Mouse (Mus musculus): ENCODE measurements at regions not wholly inside any gene's neighbourhood (a gene's known extent, or its start where the extent isn't known, plus 50 kb on each side); places are given as distances from the start of the nearest gene placed in this dataset.

DNA sequence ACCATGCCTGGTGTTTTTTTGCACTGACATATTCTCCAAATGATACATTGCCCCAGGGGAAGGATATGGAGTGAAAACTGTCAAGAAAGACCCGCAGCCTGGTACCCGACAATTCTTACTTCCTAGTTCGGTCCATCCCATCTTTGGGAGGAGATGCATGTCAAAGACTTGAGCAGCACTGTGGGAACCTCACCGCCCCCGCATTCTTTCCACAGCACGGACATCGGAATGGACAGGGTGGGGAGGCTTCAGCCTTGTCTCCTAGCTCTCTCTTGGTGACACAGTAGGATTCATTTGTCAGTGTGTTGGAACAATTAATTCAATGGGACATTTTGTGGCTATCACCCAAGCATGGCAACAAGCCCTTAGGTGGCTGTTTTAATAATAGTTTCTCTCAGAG lies 62.9 kb upstream of the 1700024P04Rik start:
- WGBS: 87% methylated on average over 7 of the region's 7 CpGs
- no peak overlapping the region for H3K4me3 ChIP-seq (ENCODE audit: low read depth, low read length)
- DNase-seq (no peak), ATAC-seq (no peak)
- no peaks in the 10 kb centered on the region for H3K4me1 ChIP-seq (ENCODE audit: insufficient read depth)
- H3K4me2 ChIP-seq (ENCODE audit: low read depth): no peak overlapping the region
- H3K36me3 ChIP-seq (ENCODE audit: insufficient read depth): no peaks in the 10 kb centered on the region
- H3K9me3 ChIP-seq (ENCODE audit: low read length): no peaks in the 10 kb centered on the region
- H3K27ac ChIP-seq (ENCODE audit: low read depth, low read length): no peak overlapping the region
- H3K9ac ChIP-seq: no peak overlapping the region
- TF ChIP-seq CTCF (IDR thresholded peaks at IDR 0.05; ENCODE audit: low read depth): no peak
- no peaks in the 10 kb centered on the region for H3K27me3 ChIP-seq (ENCODE audit: insufficient read depth, low read length)

DNA sequence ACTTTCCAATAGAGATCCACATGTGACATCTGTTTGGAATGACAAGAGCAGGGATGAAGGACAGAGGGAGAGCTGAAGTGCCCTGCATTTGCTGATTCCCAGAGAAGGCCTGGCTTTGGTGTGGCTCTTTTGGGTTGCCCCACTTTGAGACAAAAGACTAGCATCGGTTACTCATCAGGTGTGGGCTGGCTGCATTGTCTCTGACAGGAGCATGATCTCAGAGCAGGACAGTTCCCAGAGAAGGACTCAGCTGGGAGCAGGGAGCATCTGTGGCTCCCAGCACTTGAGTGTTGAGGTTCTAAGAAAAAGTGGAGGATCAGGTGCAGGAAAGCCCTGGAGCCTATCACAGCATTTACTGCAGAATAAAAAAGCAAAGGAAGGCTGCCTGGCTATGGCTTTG lies 62.4 kb upstream of the 1700024P04Rik start:
- Histone ChIP-seq H3K4me2 (ENCODE audit: low read depth) (no peak overlapping the region), H3K36me3 (ENCODE audit: insufficient read depth) (no peaks in the 10 kb centered on the region), H3K9ac (no peak overlapping the region), H3K9me3 (ENCODE audit: low read length) (no peaks in the 10 kb centered on the region), H3K27ac (ENCODE audit: low read depth, low read length) (no peak overlapping the region), H3K27me3 (ENCODE audit: insufficient read depth, low read length) (no peaks in the 10 kb centered on the region), H3K4me1 (ENCODE audit: insufficient read depth) (no peaks in the 10 kb centered on the region), H3K4me3 (ENCODE audit: low read depth, low read length) (no peak overlapping the region)
- WGBS: 82% methylated on average over 1 of the region's 1 CpGs
- ATAC-seq (no peak), DNase-seq (no peak)
- no peak for TF ChIP-seq CTCF (IDR thresholded peaks at IDR 0.05; ENCODE audit: low read depth)

DNA sequence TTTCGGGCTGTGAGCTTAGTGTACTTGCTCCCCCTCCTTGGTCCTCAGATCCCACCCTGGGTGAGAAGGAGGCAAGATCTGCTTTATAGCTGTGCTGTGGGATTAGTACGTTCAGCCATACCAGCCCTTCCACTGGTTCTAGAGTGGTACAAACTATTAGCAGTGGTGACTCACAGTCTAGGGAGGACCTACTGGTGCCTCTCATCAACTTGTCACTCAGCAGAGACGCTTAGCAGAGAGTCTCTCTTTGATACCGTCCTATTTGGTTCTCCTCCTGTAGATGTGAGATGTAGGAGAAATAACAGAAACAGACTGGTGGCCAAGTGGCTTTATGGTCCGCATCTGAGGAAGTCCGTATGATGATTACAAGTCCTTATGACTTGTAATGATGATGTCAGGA lies 57.7 kb upstream of the 1700024P04Rik start:
- Histone ChIP-seq H3K4me2 (ENCODE audit: low read depth) (no peak overlapping the region), H3K4me3 (ENCODE audit: low read depth, low read length) (no peak overlapping the region), H3K36me3 (ENCODE audit: insufficient read depth) (no peaks in the 10 kb centered on the region), H3K4me1 (ENCODE audit: insufficient read depth) (no peaks in the 10 kb centered on the region), H3K9me3 (ENCODE audit: low read length) (no peaks in the 10 kb centered on the region), H3K27me3 (ENCODE audit: insufficient read depth, low read length) (no peaks in the 10 kb centered on the region), H3K9ac (no peak overlapping the region), H3K27ac (ENCODE audit: low read depth, low read length) (no peak overlapping the region)
- ATAC-seq (no peak), DNase-seq (no peak)
- TF ChIP-seq CTCF (IDR thresholded peaks at IDR 0.05; ENCODE audit: low read depth): no peak
- WGBS: 89% methylated on average over 6 of the region's 6 CpGs

DNA sequence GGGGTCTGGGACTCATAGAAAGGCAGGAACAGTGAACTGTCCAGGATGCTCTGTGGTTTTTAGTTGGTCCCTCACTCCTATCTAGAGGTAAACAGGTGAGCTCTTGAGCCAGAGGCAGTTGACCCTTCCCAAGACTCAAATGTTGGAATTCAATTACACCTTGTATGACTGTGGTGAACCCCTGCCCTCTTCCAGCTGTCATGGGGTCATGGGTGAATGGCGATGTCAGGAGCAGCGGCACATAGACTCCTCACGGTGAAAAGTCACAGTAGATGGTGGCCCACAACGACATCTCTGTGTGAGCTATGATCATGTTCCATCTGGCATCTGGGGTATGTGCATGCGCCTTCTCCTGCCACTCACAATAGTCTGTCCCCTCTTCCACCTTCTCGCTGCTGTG lies 56.9 kb upstream of the 1700024P04Rik start:
- Histone ChIP-seq H3K9ac (no peak overlapping the region), H3K36me3 (ENCODE audit: insufficient read depth) (no peaks in the 10 kb centered on the region), H3K27me3 (ENCODE audit: insufficient read depth, low read length) (no peaks in the 10 kb centered on the region), H3K4me3 (ENCODE audit: low read depth, low read length) (no peak overlapping the region), H3K4me2 (ENCODE audit: low read depth) (no peak overlapping the region), H3K4me1 (ENCODE audit: insufficient read depth) (no peaks in the 10 kb centered on the region), H3K27ac (ENCODE audit: low read depth, low read length) (no peak overlapping the region), H3K9me3 (ENCODE audit: low read length) (no peaks in the 10 kb centered on the region)
- DNase-seq (no peak), ATAC-seq (no peak)
- TF ChIP-seq CTCF (IDR thresholded peaks at IDR 0.05; ENCODE audit: low read depth): no peak
- 96% methylated on average over 6 of the region's 6 CpGs for WGBS

DNA sequence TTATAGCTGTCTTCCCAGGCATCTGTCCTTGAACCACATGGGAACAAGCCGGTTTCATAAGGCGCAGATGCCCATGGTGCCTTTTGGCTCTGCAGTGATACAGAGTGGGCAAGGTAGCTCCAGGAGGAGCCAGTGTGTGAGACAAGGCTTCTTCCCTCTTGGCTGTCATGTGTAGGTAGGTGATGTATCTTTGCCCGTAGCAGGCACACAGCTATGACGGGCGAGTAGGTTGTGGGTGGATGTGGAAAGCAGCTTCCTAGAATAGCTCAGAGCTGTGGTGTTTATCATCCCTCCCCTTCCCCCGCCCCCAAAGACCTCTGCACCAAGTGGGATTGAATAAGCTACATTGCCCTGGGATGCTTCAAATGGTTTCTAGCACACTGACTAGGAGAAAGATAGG lies 56.5 kb upstream of the 1700024P04Rik start:
- no peaks in the 10 kb centered on the region for H3K27me3 ChIP-seq (ENCODE audit: insufficient read depth, low read length)
- DNase-seq (no peak), ATAC-seq (no peak)
- H3K36me3 ChIP-seq (ENCODE audit: insufficient read depth): no peaks in the 10 kb centered on the region
- no peaks in the 10 kb centered on the region for H3K4me1 ChIP-seq (ENCODE audit: insufficient read depth)
- H3K9me3 ChIP-seq (ENCODE audit: low read length): no peaks in the 10 kb centered on the region
- H3K4me2 ChIP-seq (ENCODE audit: low read depth): no peak overlapping the region
- no peak overlapping the region for H3K9ac ChIP-seq
- H3K27ac ChIP-seq (ENCODE audit: low read depth, low read length): no peak overlapping the region
- TF ChIP-seq CTCF (IDR thresholded peaks at IDR 0.05; ENCODE audit: low read depth): no peak
- H3K4me3 ChIP-seq (ENCODE audit: low read depth, low read length): no peak overlapping the region
- 93% methylated on average over 6 of the region's 6 CpGs for WGBS

DNA sequence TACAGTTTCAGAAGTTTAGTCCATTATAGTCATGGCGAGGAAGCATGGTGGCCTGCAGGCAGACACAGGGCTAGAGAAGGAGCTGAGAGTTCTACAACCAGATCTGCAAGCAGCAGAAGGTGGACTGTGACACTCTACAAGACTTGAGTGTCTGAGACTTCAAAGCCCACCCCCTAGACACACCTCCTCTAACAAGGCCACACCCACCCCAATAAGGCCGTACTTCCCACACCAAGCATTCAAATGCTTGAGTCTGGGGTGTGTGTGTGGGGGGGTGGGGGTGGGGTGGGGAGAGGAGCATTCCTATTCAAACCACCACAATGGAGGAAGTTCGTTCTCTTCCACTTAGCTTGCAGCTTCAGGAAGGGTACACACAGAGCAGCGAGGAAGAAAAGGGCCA lies 55.8 kb upstream of the 1700024P04Rik start:
- Histone ChIP-seq H3K36me3 (ENCODE audit: insufficient read depth) (no peaks in the 10 kb centered on the region), H3K27me3 (ENCODE audit: insufficient read depth, low read length) (no peaks in the 10 kb centered on the region)
- no peak for ATAC-seq

DNA sequence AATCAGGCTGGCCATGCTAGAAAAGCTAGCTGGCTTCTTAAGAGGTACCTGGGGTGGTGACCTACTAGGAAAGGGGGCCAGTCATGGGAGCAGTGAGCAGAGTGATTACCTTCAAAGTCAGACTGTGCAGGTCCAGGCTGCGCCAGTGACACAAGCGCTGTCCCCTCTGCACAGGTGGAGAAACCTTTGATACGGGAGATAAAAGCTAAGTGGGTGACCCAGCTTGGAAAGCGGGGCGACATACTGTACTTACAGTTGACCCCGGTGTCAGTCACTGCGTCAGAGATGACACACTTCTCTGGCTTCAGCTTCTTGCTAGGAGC lies 54.7 kb upstream of the 1700024P04Rik start:
- H3K27ac ChIP-seq (ENCODE audit: low read depth, low read length): no peak overlapping the region
- WGBS: 93% methylated on average over 7 of the region's 7 CpGs
- no peak overlapping the region for H3K9ac ChIP-seq
- H3K27me3 ChIP-seq (ENCODE audit: insufficient read depth, low read length): no peaks in the 10 kb centered on the region
- H3K4me2 ChIP-seq (ENCODE audit: low read depth): no peak overlapping the region
- H3K4me1 ChIP-seq (ENCODE audit: insufficient read depth): no peaks in the 10 kb centered on the region
- no peak overlapping the region for H3K4me3 ChIP-seq (ENCODE audit: low read depth, low read length)
- no peak for TF ChIP-seq CTCF (IDR thresholded peaks at IDR 0.05; ENCODE audit: low read depth)
- ATAC-seq (no peak), DNase-seq (no peak)
- no peaks in the 10 kb centered on the region for H3K9me3 ChIP-seq (ENCODE audit: low read length)
- no peaks in the 10 kb centered on the region for H3K36me3 ChIP-seq (ENCODE audit: insufficient read depth)

More for the DNA sequence above, 55.8 kb upstream of the 1700024P04Rik start:
- Histone ChIP-seq H3K9me3 (ENCODE audit: low read length) (no peaks in the 10 kb centered on the region), H3K4me1 (ENCODE audit: insufficient read depth) (no peaks in the 10 kb centered on the region), H3K4me2 (ENCODE audit: low read depth) (no peak overlapping the region), H3K27ac (ENCODE audit: low read depth, low read length) (no peak overlapping the region), H3K4me3 (ENCODE audit: low read depth, low read length) (no peak overlapping the region), H3K9ac (no peak overlapping the region)
- WGBS: 49% methylated on average over 4 of the region's 4 CpGs
- TF ChIP-seq CTCF (IDR thresholded peaks at IDR 0.05; ENCODE audit: low read depth): no peak
- DNase-seq: no peak
